Mouse (Mus musculus) kidney, adult 2 months (tissue): ENCODE measurements around the gene Mab21l3.

Source experiments
- CTCF ChIP-seq: fragments of 200-500 bp; conservative IDR thresholded peaks from 2 replicates; pipeline ENCODE4 v1.5.1; 2011; ENCODE audit warnings: low read depth, mild to moderate bottlenecking, control low read depth, low read length, moderate library complexity, mixed read lengths; ENCODE audit not compliant: insufficient read depth, insufficient read length
- POLR2A ChIP-seq: fragments of 200-500 bp; IDR thresholded peaks from one replicate; pipeline ENCODE4 v1.6.1; 2011; ENCODE audit warnings: low read depth, low read length, control low read depth

- TF ChIP-seq POLR2A: no peak
- TF ChIP-seq CTCF: no peak
Observed at GRCm38 (mm10) chr3:101836045-101836444, 12.7 kb downstream of the Mab21l3 start.
